Mouse (Mus musculus): ENCODE measurements around the gene Klrg1.

DNA sequence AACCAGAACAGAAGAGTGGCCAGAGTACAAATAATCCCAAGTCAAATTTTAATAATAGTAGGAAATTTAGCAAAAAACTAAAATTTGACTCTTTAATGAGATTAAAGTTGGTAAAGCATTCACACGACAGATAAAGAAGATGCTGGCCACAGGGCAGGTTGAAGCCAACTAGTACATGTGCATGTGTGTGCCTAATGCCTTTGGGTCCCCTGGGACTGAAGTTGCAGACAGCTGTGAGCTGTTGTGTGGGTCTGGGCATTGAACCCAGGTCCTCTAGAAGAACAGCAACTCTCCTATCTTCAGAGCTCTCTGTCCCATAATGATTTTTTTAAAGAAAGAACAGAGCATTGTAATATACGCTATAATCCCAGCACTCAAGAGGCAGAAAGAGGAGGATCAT, 8.6 kb upstream of the Klrg1 start:
- no peak for TF ChIP-seq CTCF (IDR thresholded peaks at IDR 0.05; ENCODE audit: extremely low read depth, insufficient read length, insufficient replicate concordance, low read depth, low read length)
- no peak for TF ChIP-seq POLR2A (IDR thresholded peaks at IDR 0.05; ENCODE audit: low read depth, low read length)

Measured in small intestine, adult 2 months (tissue).